Mouse (Mus musculus): ENCODE data around the gene Zfp61. TPM values are rescaled to one million over a fixed set of nuclear protein-coding genes. Genes with fewer than 3 reads are reported as not detected.
A peak's percentile ranks its signal among the peaks of the same experiment; 100 is the strongest.

Zfp61 gene
- total and polyA plus RNA-seq, 2 experiments: 0.48 to 1.8 TPM

DNA sequence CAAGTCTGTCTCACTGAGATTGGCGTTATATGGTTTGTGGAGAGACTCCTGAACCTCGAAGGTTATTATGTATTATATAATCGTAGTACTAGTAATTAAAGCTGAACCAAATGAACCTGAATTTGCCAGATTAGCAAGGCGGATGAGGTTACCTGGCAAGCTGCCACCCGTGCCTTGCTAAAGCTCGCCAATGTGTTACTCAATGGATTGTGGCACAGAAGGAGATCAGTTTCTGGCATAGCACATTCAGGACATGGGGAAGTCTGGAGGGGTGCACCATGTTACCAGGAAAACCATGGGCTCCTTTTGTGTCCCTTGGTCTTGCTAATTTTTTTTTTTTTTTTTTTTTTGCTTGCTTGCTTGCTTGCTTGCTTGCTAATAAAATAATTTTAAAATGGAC is 24.2 kb upstream of the Zfp61 start:
- Histone ChIP-seq H3K4me3 (ENCODE audit: insufficient read depth, low read depth, low read length) (no peak overlapping the region), H3K4me1 (ENCODE audit: control insufficient read depth, insufficient read depth, low read length) (no peaks in the 10 kb centered on the region), H3K27ac (replicated peaks; ENCODE audit: insufficient read depth, low read depth, low read length) (no peak overlapping the region), H3K36me3 (ENCODE audit: control insufficient read depth, insufficient read depth, low read length) (no peaks in the 10 kb centered on the region), H3K79me2 (ENCODE audit: control insufficient read depth, insufficient read depth, low read length) (no peaks in the 10 kb centered on the region), H3K9ac (ENCODE audit: low read depth, low read length) (no peak overlapping the region), H3K27me3 (ENCODE audit: control insufficient read depth, insufficient read depth, low read length) (peaks cover 5% of the 10 kb centered on the region; the same call in 1 of the 2 replicates)
- WGBS: 81% methylated on average over 6 of the region's 6 CpGs
- DNase-seq (ENCODE audit: extremely low read depth, low read depth, low spot score): no peak
- TF ChIP-seq POLR2A (IDR thresholded peaks at IDR 0.05; ENCODE audit: extremely low read depth, insufficient read depth, low read length) (no peak), CTCF (IDR thresholded peaks at IDR 0.05; ENCODE audit: low read depth, low read length) (no peak)

DNA sequence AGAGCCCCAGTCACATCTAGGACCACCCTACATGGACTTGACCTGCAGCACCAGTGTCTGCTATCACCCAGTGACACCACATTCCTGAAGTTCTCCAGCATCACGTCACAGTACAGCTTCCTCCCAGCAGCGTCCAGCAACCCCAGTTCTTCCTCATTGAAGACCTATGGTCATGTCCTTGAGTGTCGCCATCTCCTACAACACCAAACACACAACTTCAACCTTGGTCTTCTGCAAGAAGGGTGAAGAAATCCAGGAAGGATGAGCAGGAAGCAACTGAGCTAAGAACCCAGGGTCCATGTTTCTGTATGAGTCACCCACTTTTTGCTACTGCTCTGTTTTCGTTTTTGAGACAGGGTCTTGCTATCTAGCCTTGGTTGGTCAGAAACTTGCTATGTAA is 21.6 kb upstream of the Zfp61 start:
- Histone ChIP-seq H3K9ac (ENCODE audit: low read depth, low read length) (no peak overlapping the region), H3K27ac (replicated peaks; ENCODE audit: insufficient read depth, low read depth, low read length) (no peak overlapping the region), H3K27me3 (ENCODE audit: control insufficient read depth, insufficient read depth, low read length) (peaks cover 5% of the 10 kb centered on the region; the same call in 1 of the 2 replicates), H3K79me2 (ENCODE audit: control insufficient read depth, insufficient read depth, low read length) (no peaks in the 10 kb centered on the region), H3K4me3 (ENCODE audit: insufficient read depth, low read depth, low read length) (no peak overlapping the region), H3K36me3 (ENCODE audit: control insufficient read depth, insufficient read depth, low read length) (no peaks in the 10 kb centered on the region), H3K4me1 (ENCODE audit: control insufficient read depth, insufficient read depth, low read length) (no peaks in the 10 kb centered on the region)
- no peak for DNase-seq (ENCODE audit: extremely low read depth, low read depth, low spot score)
- WGBS: 75% methylated on average over 4 of the region's 4 CpGs
- TF ChIP-seq POLR2A (IDR thresholded peaks at IDR 0.05; ENCODE audit: extremely low read depth, insufficient read depth, low read length): no peak
- no peak for TF ChIP-seq CTCF (IDR thresholded peaks at IDR 0.05; ENCODE audit: low read depth, low read length)

DNA sequence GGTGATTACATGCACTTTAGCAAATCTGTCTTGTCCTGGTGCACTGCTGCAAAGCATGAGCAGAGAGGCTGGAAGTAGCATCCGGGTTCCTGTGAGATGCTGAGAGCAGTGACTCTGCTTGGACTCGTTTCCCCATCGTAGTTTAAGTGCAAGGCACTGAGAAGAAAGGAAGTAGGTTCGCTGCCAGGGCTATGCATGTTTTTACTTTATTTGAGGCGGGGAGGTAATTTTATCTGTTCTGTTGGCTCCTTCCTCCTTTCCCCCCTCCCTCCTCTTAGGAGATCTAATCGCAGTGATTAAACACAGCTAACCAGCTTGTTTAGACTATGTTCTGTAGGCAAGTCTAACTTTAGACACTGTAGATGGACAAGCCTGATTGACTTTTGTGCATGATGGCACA is 17.9 kb upstream of the Zfp61 start:
- Histone ChIP-seq H3K4me1 (ENCODE audit: control insufficient read depth, insufficient read depth, low read length) (peaks cover 6% of the 10 kb centered on the region; the same call in 1 of the 2 replicates), H3K27ac (replicated peaks; ENCODE audit: insufficient read depth, low read depth, low read length) (no peak overlapping the region), H3K9ac (ENCODE audit: low read depth, low read length) (no peak overlapping the region), H3K27me3 (ENCODE audit: control insufficient read depth, insufficient read depth, low read length) (no peaks in the 10 kb centered on the region), H3K4me3 (ENCODE audit: insufficient read depth, low read depth, low read length) (no peak overlapping the region), H3K36me3 (ENCODE audit: control insufficient read depth, insufficient read depth, low read length) (no peaks in the 10 kb centered on the region), H3K79me2 (ENCODE audit: control insufficient read depth, insufficient read depth, low read length) (no peaks in the 10 kb centered on the region)
- DNase-seq (ENCODE audit: extremely low read depth, low read depth, low spot score): no peak
- no peak for TF ChIP-seq POLR2A (IDR thresholded peaks at IDR 0.05; ENCODE audit: extremely low read depth, insufficient read depth, low read length)
- TF ChIP-seq CTCF (IDR thresholded peaks at IDR 0.05; ENCODE audit: low read depth, low read length): no peak
- 67% methylated on average over 6 of the region's 6 CpGs for WGBS

DNA sequence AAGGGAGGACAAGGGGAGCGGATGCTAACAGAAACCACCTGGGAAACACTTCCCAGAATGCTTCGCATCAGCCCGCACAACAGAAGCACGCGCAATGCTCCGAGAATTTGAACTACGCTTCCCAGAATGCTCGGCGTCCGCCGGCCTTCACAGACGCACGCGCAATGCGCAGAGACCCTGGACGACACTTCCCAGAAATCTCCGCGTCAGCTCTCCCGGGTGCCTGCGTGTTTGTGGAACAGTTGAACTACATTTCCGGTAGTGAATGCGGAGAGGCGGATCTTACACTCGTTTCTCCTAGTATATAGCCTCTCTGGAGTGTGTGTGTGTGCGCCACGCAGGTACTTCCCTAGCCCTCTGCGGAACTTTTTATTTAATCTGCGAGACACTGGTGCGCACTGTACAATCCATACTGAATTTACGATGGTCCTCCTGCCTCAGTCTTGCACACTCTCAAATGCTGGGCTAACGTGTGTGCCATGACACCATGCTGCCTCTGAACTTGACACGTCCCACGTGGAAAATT is 15.6 kb upstream of the Zfp61 start, which contains the start of gene Zfp94:
TSS of gene Zfp94 (minus strand) at position 100 of the 526 bp plus-strand sequence.
- DNase-seq (ENCODE audit: extremely low read depth, low read depth, low spot score): peak; percentile 93
- Histone ChIP-seq H3K27me3 (ENCODE audit: control insufficient read depth, insufficient read depth, low read length) (no peaks in the 10 kb centered on the region), H3K4me1 (ENCODE audit: control insufficient read depth, insufficient read depth, low read length) (peaks cover 6% of the 10 kb centered on the region; the same call in 1 of the 2 replicates), H3K9ac (ENCODE audit: low read depth, low read length) (peak within 1 kb of the TSS; percentile 62), H3K79me2 (ENCODE audit: control insufficient read depth, insufficient read depth, low read length) (no peaks in the 10 kb centered on the region), H3K27ac (replicated peaks; ENCODE audit: insufficient read depth, low read depth, low read length) (peak within 1 kb of the TSS; percentile 50), H3K4me3 (ENCODE audit: insufficient read depth, low read depth, low read length) (peak within 1 kb of the TSS; percentile 75), H3K36me3 (ENCODE audit: control insufficient read depth, insufficient read depth, low read length) (no peaks in the 10 kb centered on the region)
- TF ChIP-seq CTCF (IDR thresholded peaks at IDR 0.05; ENCODE audit: low read depth, low read length) (no peak), POLR2A (IDR thresholded peaks at IDR 0.05; ENCODE audit: extremely low read depth, insufficient read depth, low read length) (peak; percentile 44; the same call in 1 of the 2 replicates)
- under 1% methylated on average over 33 of the region's 33 CpGs for WGBS

DNA sequence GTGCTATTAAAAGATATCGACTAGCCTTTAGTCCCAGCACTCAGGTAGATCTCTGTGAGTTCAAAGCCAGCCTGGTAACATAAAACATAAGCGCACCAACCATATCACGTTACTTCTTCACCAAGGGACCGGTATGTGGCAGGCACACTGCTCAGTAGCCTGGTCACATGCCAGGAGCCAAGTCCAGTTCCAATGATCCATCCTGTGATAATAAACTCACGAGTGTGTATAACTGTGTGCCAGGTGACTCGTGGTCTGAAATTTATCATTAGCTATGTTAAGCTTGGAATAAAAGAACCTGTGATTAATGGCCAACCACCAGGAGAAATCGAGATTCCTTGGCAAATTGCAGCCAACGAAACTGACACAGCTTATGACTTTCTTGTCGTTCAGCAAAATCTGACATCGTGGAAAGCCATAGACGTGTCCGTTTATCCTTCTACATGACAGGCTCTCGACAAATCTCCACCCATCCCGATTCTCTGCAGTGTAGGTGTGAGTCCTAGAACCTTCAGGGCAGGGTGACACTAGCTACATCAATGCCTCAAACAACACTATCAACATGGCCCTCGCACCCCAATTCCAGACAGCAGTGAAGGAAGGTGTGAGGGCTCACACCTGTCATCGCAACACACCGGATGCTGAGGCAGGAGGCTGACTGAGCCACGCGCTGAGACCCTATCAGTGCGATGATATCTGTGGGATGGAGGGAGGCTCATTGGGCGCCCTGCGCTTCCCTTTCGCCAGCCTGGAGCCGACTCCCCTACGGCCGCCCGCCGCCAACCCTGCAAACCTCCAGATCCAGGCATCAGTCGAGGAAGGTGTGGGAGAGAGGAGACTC is 14.9 kb upstream of the Zfp61 start:
- Histone ChIP-seq H3K79me2 (ENCODE audit: control insufficient read depth, insufficient read depth, low read length) (no peaks in the 10 kb centered on the region), H3K36me3 (ENCODE audit: control insufficient read depth, insufficient read depth, low read length) (0 out of 2 replicates have a peak, but pooled peaks cover 2% of the 10 kb centered on the region), H3K9ac (ENCODE audit: low read depth, low read length) (peak overlapping the region; percentile 62), H3K4me1 (ENCODE audit: control insufficient read depth, insufficient read depth, low read length) (peaks cover 6% of the 10 kb centered on the region; the same call in 1 of the 2 replicates), H3K4me3 (ENCODE audit: insufficient read depth, low read depth, low read length) (peak overlapping the region; percentile 75), H3K27me3 (ENCODE audit: control insufficient read depth, insufficient read depth, low read length) (no peaks in the 10 kb centered on the region), H3K27ac (replicated peaks; ENCODE audit: insufficient read depth, low read depth, low read length) (no peak overlapping the region)
- DNase-seq (ENCODE audit: extremely low read depth, low read depth, low spot score): peak; percentile 11
- 26% methylated on average over 29 of the region's 29 CpGs for WGBS
- TF ChIP-seq CTCF (IDR thresholded peaks at IDR 0.05; ENCODE audit: low read depth, low read length) (no peak), POLR2A (IDR thresholded peaks at IDR 0.05; ENCODE audit: extremely low read depth, insufficient read depth, low read length) (no peak)
